Mouse (Mus musculus): Measurements from ENCODE around the gene Gm45716.

Gene Gm45716

DNA sequence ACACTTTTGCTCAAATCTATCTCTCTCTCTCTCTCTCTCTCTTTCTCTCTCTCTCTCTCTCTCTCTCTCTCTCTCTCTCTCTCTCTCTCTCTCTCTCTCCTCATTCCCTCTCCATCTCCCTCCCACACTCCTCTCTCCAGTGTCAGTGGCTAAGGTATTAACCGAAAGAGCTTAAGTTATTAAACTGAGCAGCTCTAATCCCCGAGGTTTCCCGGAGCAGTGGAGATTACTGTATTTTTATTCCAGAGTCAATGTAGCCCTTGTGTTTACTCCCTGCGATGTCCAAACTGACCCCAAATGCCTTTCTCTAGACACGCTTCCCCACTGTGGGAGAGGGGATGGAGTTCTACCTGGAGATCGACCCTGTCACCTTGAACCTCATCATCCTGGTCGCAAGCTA lies at the start of gene Gm45716:
Gene Gm45716 (plus strand): TSS at position 243 of the 400 bp plus-strand sequence.
- DNase-seq (ENCODE audit: low spot score): no peak

DNA sequence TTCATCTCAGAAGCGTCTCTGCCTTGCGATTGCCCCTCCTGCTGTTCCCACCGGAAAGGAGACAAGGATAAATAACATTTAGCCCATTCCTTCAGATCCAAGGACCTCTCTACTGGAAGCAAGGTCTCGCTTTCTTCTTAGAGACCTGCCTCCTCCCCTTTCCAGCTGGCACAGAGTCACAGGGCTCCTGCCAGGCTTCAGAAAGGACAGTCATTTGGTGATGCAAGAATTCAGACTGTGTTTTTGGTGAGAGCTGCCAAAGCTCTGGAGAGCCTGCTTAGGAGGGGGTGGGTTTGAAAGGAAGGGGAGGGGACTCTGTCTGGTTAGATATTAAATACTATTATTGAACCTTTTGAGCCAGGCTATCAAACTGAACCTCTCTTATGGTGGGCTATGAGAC lies 45.1 kb upstream of the Gm45716 start:
- DNase-seq (ENCODE audit: low spot score): peak; percentile 67

DNA sequence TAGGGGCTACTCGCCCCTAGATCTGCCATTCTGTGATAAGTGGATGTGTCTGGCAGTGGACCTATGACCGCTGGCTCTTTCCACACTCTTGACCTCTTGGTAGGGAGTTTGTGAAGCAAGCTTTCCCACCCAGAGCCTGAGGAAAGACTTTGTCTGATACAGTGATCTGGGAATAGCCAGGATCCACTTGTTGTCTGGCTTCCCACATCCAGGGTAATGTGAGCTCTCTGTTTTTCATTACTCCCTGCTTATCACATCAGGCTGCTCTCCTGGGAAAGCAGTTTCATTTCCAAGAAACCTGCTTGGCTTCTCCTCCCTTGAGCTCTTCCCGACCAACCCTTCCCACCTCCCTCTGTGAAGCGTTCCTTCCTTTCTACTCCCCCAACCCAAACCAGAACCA lies 44.5 kb upstream of the Gm45716 start:
- peak; percentile 26 for DNase-seq (ENCODE audit: low spot score)

GRCm38 (mm10) chr11:90146086-90146860 lies 41.2 kb upstream of the Gm45716 start:
- DNase-seq (ENCODE audit: low spot score): peak; percentile 45

DNA sequence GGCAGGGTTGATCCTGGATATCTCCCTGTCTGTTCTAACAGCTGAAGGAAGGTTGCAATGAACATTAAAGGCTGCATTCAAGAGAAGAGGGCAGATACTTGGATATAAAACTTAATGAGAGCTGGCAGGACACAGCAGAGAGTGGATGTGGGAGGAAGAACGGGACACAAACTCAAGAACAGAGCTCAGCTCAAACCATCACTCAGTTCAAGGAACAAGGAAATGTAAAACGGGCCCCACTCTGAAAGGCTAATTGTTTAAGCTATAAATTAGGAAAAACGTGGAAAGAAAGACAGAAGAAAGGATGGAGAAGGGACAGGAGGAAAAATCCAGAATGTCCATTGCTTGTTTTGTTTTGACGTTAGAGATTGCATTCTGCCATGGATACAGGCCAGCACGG lies 32.4 kb upstream of the Gm45716 start:
- DNase-seq (ENCODE audit: low spot score): no peak

DNA sequence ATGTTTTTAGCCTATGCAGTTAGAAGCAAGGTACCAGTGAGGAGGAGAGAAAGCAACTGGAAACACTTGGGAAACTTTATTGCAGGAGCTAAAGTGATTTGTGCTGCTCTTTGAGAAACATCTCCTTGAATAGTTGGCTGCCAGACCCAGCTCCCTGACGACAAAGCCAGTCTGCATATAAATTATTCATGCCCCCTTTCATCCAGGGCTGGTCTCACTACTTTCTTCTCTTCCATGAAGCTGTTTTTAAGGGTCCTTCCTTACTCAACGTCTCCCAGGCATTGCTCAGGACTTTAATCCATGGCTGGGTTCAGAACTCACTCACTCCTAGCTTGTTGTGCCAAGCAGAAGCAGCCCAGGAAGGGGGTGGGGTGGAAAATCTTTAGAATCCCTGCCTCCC lies 32.0 kb upstream of the Gm45716 start:
- no peak for DNase-seq (ENCODE audit: low spot score)

DNA sequence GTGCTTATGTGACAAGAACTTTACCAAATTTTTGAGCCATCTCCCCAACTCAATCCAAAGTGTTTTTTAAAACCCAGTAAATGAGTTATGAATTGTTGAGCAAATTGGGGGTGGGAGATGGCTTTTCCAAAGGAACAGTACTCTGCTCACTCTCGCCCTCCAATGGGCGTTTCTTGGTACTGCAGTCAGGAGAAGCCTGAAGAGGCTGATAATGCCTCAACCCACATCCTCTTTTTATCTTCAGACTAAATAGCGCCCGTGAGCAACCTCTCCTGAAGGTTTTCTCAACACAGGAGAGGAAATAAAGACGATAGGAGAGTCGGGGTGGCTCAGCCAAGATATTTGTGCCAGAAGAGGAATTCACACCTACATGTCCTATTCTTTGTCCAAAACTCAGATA lies 19.7 kb upstream of the Gm45716 start:
- DNase-seq (ENCODE audit: low spot score): peak; percentile 59

DNA sequence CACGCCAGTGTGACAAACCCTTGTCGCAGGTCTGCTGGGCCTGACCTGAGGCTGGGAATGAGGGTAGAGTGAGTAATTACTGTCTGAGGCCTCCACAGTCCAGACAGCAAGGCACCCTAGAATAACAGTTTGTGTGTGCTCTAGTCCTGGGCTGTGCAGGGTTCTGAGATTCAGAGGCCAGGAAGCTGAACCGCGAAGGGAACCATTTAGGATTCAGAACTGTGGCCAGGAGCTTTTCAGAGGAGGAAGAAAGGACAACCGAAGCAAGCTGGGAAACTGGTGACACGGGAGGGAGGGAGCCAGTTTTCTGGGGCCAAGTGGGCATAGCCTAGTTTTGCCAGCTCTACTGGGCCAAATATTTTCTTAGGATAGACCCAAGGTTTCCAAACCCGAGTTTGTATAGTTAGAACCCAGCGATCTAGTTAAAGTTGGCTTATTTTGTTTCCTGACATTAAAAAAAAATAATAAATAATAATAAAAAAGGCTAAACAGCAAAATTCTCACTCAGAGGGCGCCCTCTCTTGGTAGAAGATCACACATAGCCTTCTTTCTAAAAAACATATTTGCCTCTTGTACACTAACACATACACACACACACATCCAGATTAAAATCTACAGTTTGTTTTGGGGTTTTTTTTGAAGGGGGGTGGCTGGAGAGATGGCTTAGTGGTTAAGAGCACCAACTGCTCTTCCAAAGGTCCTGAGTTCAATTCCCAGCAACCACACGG lies 19.0 kb upstream of the Gm45716 start:
- DNase-seq (ENCODE audit: low spot score): no peak

DNA sequence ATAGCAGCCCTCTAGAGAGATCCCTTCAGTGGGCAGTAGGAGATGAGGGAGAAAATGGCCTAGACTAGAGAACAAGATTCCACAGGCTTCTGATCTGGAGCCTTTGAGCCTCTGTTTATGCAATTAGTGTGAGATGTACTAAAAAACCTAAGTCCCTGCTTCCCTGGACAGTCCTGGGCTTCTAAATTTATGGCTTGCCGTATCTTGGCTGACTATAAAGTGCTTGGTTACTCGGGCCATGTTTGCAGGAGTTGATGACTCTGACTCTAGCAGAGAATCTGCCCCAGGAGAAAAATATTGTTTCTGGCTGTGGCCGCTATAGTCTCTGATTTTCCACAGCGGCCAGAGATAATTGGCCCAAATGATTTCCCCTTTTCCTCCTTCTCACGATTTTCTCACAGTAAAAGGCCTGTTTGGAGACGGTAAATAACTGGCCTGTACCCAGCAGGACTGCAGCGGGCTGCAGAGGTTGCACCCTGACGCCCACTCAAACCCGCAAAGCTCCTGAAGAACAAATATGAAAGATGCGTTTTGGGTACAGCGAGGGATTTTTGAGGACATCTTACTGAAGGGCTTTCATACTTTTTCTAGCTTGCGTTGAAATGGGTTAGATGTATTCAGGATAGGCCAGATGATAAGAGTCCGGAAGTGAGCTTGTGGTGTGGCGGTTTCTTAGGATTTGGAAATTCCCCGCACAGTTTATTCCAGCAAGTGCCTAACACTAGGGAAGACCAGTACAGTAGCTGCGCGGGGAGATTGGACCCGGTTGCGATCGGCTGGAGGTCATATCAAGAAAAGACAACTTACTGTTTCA lies 18.1 kb upstream of the Gm45716 start:
- DNase-seq (ENCODE audit: low spot score): no peak

- DNase-seq (ENCODE audit: low spot score): peak; percentile 57
Measured at GRCm38 (mm10) chr11:90170014-90170320, 17.5 kb upstream of the Gm45716 start.

GRCm38 (mm10) chr11:90172331-90172730 lies 15.2 kb upstream of the Gm45716 start:
- no peak for DNase-seq (ENCODE audit: low spot score)

GRCm38 (mm10) chr11:90175634-90176300 lies 11.7 kb upstream of the Gm45716 start:
- no peak for DNase-seq (ENCODE audit: low spot score)

- no peak for DNase-seq (ENCODE audit: low spot score)
Measured at GRCm38 (mm10) chr11:90177389-90177788, 10.1 kb upstream of the Gm45716 start.

GRCm38 (mm10) chr11:90183361-90183760 lies 4.1 kb upstream of the Gm45716 start:
- DNase-seq (ENCODE audit: low spot score): peak; percentile 71

DNA sequence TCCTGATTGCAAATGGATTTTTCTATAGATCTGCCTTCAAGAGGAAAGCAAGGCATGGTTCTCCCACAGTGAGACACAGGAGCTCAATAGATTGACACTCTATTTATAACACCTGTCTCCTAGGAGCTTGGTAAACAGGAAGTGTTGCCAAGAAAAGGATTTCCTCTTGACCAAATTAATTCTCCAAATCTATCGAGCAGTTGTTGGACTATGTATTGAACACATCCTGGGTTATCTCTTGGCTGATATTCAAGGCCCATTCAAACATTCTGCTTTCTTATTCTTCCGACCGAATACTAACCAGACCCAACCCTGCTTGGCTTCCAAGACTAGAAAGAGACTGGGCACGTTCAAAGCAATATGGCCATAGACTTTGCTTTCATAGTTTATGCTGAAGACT lies 2.7 kb upstream of the Gm45716 start:
- no peak for DNase-seq (ENCODE audit: low spot score)

- DNase-seq (ENCODE audit: low spot score): no peak
Measured at GRCm38 (mm10) chr11:90190156-90190555, 2.7 kb downstream of the Gm45716 start.

DNA sequence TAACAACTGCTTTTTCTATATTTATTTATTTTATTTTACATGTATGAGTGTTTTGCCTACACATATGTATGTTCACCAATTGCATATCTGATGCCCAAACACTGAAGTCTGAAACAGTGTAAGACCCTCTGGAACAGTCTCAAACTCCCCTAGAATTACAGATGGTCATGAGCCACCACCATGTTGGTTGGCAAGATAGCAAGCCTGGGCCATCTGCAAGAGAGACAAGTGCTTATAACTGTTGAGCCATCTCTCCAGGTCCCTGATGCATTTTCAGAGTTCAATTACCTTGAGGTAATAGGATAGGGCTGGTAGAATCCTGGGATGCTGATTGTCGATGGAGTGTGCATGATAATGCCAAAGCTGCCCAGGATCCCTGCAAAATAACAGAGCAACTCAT lies 7.5 kb downstream of the Gm45716 start:
- DNase-seq (ENCODE audit: low spot score): no peak

GRCm38 (mm10) chr11:90195756-90196520 lies 8.5 kb downstream of the Gm45716 start:
- DNase-seq (ENCODE audit: low spot score): no peak

DNA sequence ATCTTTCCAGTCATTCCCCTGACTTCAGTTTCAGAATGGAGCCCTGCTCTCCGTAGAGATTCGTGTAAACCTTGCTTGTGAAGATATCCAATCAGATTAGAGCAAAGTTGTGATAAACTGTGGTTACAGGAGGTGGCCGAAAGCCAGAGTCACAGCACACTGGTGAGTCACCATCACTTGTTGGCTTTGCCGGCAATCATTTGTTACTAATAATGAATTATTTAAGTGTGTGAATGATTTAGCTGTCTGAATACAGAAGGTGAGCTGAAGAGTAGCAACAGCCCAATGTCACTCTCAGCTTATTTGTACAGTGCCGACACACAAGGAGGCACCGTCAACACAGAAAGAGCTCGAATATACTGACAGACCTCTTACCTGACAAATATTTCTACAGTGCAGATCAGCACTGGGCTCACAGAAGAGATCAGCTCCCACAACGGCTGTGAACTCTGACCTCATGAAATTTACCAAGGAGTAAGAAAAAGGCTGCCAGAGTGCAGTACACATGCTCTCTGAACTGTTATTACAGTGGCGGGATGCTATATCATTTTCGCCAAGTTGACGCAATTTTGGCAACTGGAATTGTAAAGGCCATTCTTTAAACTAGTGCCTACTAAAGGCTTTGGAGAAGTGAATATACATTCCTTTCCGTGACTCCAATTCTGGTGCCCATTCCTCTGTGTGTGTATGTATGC lies 9.2 kb downstream of the Gm45716 start:
- DNase-seq (ENCODE audit: low spot score): no peak

- no peak for DNase-seq (ENCODE audit: low spot score)
Measured at GRCm38 (mm10) chr11:90198048-90198447, 10.6 kb downstream of the Gm45716 start.

GRCm38 (mm10) chr11:90200826-90201225 lies 13.3 kb downstream of the Gm45716 start:
- DNase-seq (ENCODE audit: low spot score): no peak

Data from lung, postnatal 25 days (tissue).